Mouse (Mus musculus): ENCODE results near the gene Asb6. TPM values are rescaled to one million over a fixed set of nuclear protein-coding genes. Genes with fewer than 3 reads are reported as not detected.
A peak's percentile ranks its signal among the peaks of the same experiment; 100 is the strongest.

Gene Asb6
- polyA plus RNA-seq, 1 experiment from 2014 or later = 20.1 TPM

- Histone ChIP-seq H3K4me1 (ENCODE audit: control insufficient read depth, insufficient read depth, low read length) (peaks cover 25% of the 10 kb centered on the region), H3K9me3 (replicated peaks; ENCODE audit: control insufficient read depth, low read length) (no peaks in the 10 kb centered on the region), H3K27me3 (ENCODE audit: control insufficient read depth, insufficient read depth, low read length) (peaks cover 2% of the 10 kb centered on the region; the same call in 1 of the 2 replicates), H3K27ac (ENCODE audit: low read length) (peak overlapping the region; percentile 25; the same call in 1 of the 2 replicates), H3K9ac (ENCODE audit: low read length) (peak overlapping the region; percentile 75), H3K36me3 (ENCODE audit: control insufficient read depth, insufficient read depth) (no peaks in the 10 kb centered on the region), H3K4me2 (ENCODE audit: low read depth, low read length) (peak overlapping the region; percentile 76), H3K4me3 (ENCODE audit: low read length) (peak overlapping the region; percentile 59)
- peak; percentile 20 for ATAC-seq (replicated peaks; ENCODE audit: extremely low read depth, insufficient read depth, low FRiP score)
- WGBS = under 1% methylated on average over 77 of the region's 80 CpGs
Observed at GRCm38 (mm10) chr2:30845152-30846070, 15.3 kb upstream of the Asb6 start.

- H3K4me2 ChIP-seq (ENCODE audit: low read depth, low read length) = peak overlapping the region; percentile 21; the same call in 1 of the 2 replicates
- 17% methylated on average over 10 of the region's 10 CpGs for WGBS
- H3K36me3 ChIP-seq (ENCODE audit: control insufficient read depth, insufficient read depth) = no peaks in the 10 kb centered on the region
- H3K4me1 ChIP-seq (ENCODE audit: control insufficient read depth, insufficient read depth, low read length) = peaks cover 25% of the 10 kb centered on the region
- no peak overlapping the region for H3K27ac ChIP-seq (ENCODE audit: low read length)
- H3K4me3 ChIP-seq (ENCODE audit: low read length) = no peak overlapping the region
- H3K9ac ChIP-seq (ENCODE audit: low read length) = no peak overlapping the region; the same call in 1 of the 2 replicates
- H3K27me3 ChIP-seq (ENCODE audit: control insufficient read depth, insufficient read depth, low read length) = peaks cover 2% of the 10 kb centered on the region; the same call in 1 of the 2 replicates
- ATAC-seq (replicated peaks; ENCODE audit: extremely low read depth, insufficient read depth, low FRiP score) = no peak
- H3K9me3 ChIP-seq (replicated peaks; ENCODE audit: control insufficient read depth, low read length) = no peaks in the 10 kb centered on the region
Observed at GRCm38 (mm10) chr2:30842615-30843014, 12.5 kb upstream of the Asb6 start.

GRCm38 (mm10) chr2:30836238-30836990 lies 6.3 kb upstream of the Asb6 start:
- 27% methylated on average over 21 of the region's 21 CpGs for WGBS
- no peak overlapping the region for H3K4me3 ChIP-seq (ENCODE audit: low read length)
- H3K9me3 ChIP-seq (replicated peaks; ENCODE audit: control insufficient read depth, low read length) = no peaks in the 10 kb centered on the region
- no peaks in the 10 kb centered on the region for H3K27me3 ChIP-seq (ENCODE audit: control insufficient read depth, insufficient read depth, low read length)
- H3K27ac ChIP-seq (ENCODE audit: low read length) = no peak overlapping the region
- H3K4me1 ChIP-seq (ENCODE audit: control insufficient read depth, insufficient read depth, low read length) = peaks cover 10% of the 10 kb centered on the region; the same call in 1 of the 2 replicates
- H3K4me2 ChIP-seq (ENCODE audit: low read depth, low read length) = peak overlapping the region; percentile 26; the same call in 1 of the 2 replicates
- H3K9ac ChIP-seq (ENCODE audit: low read length) = 0 out of 2 replicates have a peak overlapping the region, but pooled peaks have one; percentile 17
- no peaks in the 10 kb centered on the region for H3K36me3 ChIP-seq (ENCODE audit: control insufficient read depth, insufficient read depth)
- ATAC-seq (replicated peaks; ENCODE audit: extremely low read depth, insufficient read depth, low FRiP score) = no peak

GRCm38 (mm10) chr2:30834373-30835022 lies 4.4 kb upstream of the Asb6 start, which contains the start of gene Prrx2:
Gene Prrx2, plus strand, starts transcription at chr2:30834972.
- Histone ChIP-seq H3K4me1 (ENCODE audit: control insufficient read depth, insufficient read depth, low read length) (peaks cover 10% of the 10 kb centered on the region; the same call in 1 of the 2 replicates), H3K27me3 (ENCODE audit: control insufficient read depth, insufficient read depth, low read length) (no peaks in the 10 kb centered on the region), H3K9ac (ENCODE audit: low read length) (no peak within 1 kb of the TSS), H3K9me3 (replicated peaks; ENCODE audit: control insufficient read depth, low read length) (no peaks in the 10 kb centered on the region), H3K36me3 (ENCODE audit: control insufficient read depth, insufficient read depth) (no peaks in the 10 kb centered on the region), H3K4me2 (ENCODE audit: low read depth, low read length) (no peak within 1 kb of the TSS), H3K4me3 (ENCODE audit: low read length) (no peak within 1 kb of the TSS), H3K27ac (ENCODE audit: low read length) (peak within 1 kb of the TSS; percentile 33)
- 0 out of 2 replicates have a peak, but pooled peaks have one; percentile 47 for ATAC-seq (replicated peaks; ENCODE audit: extremely low read depth, insufficient read depth, low FRiP score)
- WGBS = 42% methylated on average over 9 of the region's 10 CpGs

GRCm38 (mm10) chr2:30833644-30834043 lies 3.5 kb upstream of the Asb6 start:
- H3K27ac ChIP-seq (ENCODE audit: low read length) = peak overlapping the region; percentile 33
- H3K9ac ChIP-seq (ENCODE audit: low read length) = no peak overlapping the region
- H3K27me3 ChIP-seq (ENCODE audit: control insufficient read depth, insufficient read depth, low read length) = no peaks in the 10 kb centered on the region
- peaks cover 10% of the 10 kb centered on the region; the same call in 1 of the 2 replicates for H3K4me1 ChIP-seq (ENCODE audit: control insufficient read depth, insufficient read depth, low read length)
- no peaks in the 10 kb centered on the region for H3K36me3 ChIP-seq (ENCODE audit: control insufficient read depth, insufficient read depth)
- 73% methylated on average over 5 of the region's 5 CpGs for WGBS
- H3K4me3 ChIP-seq (ENCODE audit: low read length) = no peak overlapping the region
- no peak overlapping the region for H3K4me2 ChIP-seq (ENCODE audit: low read depth, low read length)
- H3K9me3 ChIP-seq (replicated peaks; ENCODE audit: control insufficient read depth, low read length) = no peaks in the 10 kb centered on the region
- ATAC-seq (replicated peaks; ENCODE audit: extremely low read depth, insufficient read depth, low FRiP score) = no peak

- H3K4me3 ChIP-seq (ENCODE audit: low read length) = no peak overlapping the region
- H3K9ac ChIP-seq (ENCODE audit: low read length) = no peak overlapping the region
- H3K4me1 ChIP-seq (ENCODE audit: control insufficient read depth, insufficient read depth, low read length) = peaks cover 12% of the 10 kb centered on the region
- H3K4me2 ChIP-seq (ENCODE audit: low read depth, low read length) = no peak overlapping the region
- H3K27ac ChIP-seq (ENCODE audit: low read length) = no peak overlapping the region
- no peaks in the 10 kb centered on the region for H3K9me3 ChIP-seq (replicated peaks; ENCODE audit: control insufficient read depth, low read length)
- H3K27me3 ChIP-seq (ENCODE audit: control insufficient read depth, insufficient read depth, low read length) = no peaks in the 10 kb centered on the region
- 34% methylated on average over 5 of the region's 5 CpGs for WGBS
- no peak for ATAC-seq (replicated peaks; ENCODE audit: extremely low read depth, insufficient read depth, low FRiP score)
- H3K36me3 ChIP-seq (ENCODE audit: control insufficient read depth, insufficient read depth) = peaks cover 14% of the 10 kb centered on the region
Observed at GRCm38 (mm10) chr2:30829315-30829714, 818 bp downstream of the Asb6 start.

GRCm38 (mm10) chr2:30827749-30828475 lies 2.2 kb downstream of the Asb6 start:
- no peaks in the 10 kb centered on the region for H3K9me3 ChIP-seq (replicated peaks; ENCODE audit: control insufficient read depth, low read length)
- H3K4me2 ChIP-seq (ENCODE audit: low read depth, low read length) = peak overlapping the region; percentile 86
- no peaks in the 10 kb centered on the region for H3K27me3 ChIP-seq (ENCODE audit: control insufficient read depth, insufficient read depth, low read length)
- peak overlapping the region; percentile 88 for H3K9ac ChIP-seq (ENCODE audit: low read length)
- H3K36me3 ChIP-seq (ENCODE audit: control insufficient read depth, insufficient read depth) = peaks cover 28% of the 10 kb centered on the region
- ATAC-seq (replicated peaks; ENCODE audit: extremely low read depth, insufficient read depth, low FRiP score) = peak; percentile 88
- peak overlapping the region; percentile 88 for H3K4me3 ChIP-seq (ENCODE audit: low read length)
- peaks cover 17% of the 10 kb centered on the region for H3K4me1 ChIP-seq (ENCODE audit: control insufficient read depth, insufficient read depth, low read length)
- peak overlapping the region; percentile 48 for H3K27ac ChIP-seq (ENCODE audit: low read length)
- WGBS = under 1% methylated on average over 63 of the region's 63 CpGs
